Mouse (Mus musculus) C2C12 (cell line): ENCODE data around the gene Myrf. TPM values are rescaled to one million over a fixed set of nuclear protein-coding genes. Genes with fewer than 3 reads are reported as not detected.

Experiments
- H3K27me3 ChIP-seq: one replicate; pipeline ENCODE4 v1.6.1; 2011; ENCODE audit not compliant: control insufficient read depth, insufficient read depth, insufficient read length
- H3K36me3 ChIP-seq: one replicate; pipeline ENCODE4 v1.6.1; 2011; ENCODE audit not compliant: control insufficient read depth, insufficient read depth
- H3K4me3 ChIP-seq: one replicate; pipeline ENCODE4 v1.5.1; 2011; ENCODE audit warnings: mild to moderate bottlenecking, control low read depth; ENCODE audit not compliant: poor library complexity, insufficient read depth, severe bottlenecking
- H3K79me2 ChIP-seq: one replicate; pipeline ENCODE4 v1.6.1; 2011; ENCODE audit not compliant: control insufficient read depth, insufficient read depth
- H3K79me3 ChIP-seq: one replicate; pipeline ENCODE4 v1.6.1; 2011; ENCODE audit warnings: low read depth, control low read depth
- H3ac ChIP-seq: one replicate; pipeline ENCODE3; 2011; ENCODE audit warnings: low read depth; ENCODE audit not compliant: control insufficient read depth, insufficient read length
- CEBPB ChIP-seq: IDR thresholded peaks from one replicate; pipeline ENCODE4 v1.6.1; 2011; ENCODE audit warnings: low read depth, mild to moderate bottlenecking, control low read depth, moderate library complexity
- CTCF ChIP-seq: IDR thresholded peaks from one replicate; pipeline ENCODE4 v1.5.1; 2011; ENCODE audit not compliant: control insufficient read depth, insufficient read depth, insufficient read length
- FOSL1 ChIP-seq: IDR thresholded peaks from one replicate; pipeline ENCODE4 v1.8.0; 2011; ENCODE audit warnings: mild to moderate bottlenecking, low read length; ENCODE audit not compliant: poor library complexity, insufficient read depth, severe bottlenecking
- MAX ChIP-seq: IDR thresholded peaks from one replicate; pipeline ENCODE4 v1.6.1; 2011; ENCODE audit warnings: mild to moderate bottlenecking, control low read depth
- MYOD1 ChIP-seq: IDR thresholded peaks from one replicate; pipeline ENCODE4 v1.6.1; 2011; ENCODE audit warnings: low read depth; ENCODE audit not compliant: control insufficient read depth, insufficient read length
- MYOG ChIP-seq: IDR thresholded peaks from one replicate; pipeline ENCODE4 v1.6.1; 2011; ENCODE audit not compliant: control insufficient read depth, insufficient read length; ENCODE audit errors: extremely low read depth
- USF1 ChIP-seq: IDR thresholded peaks from one replicate; pipeline ENCODE4 v1.6.1; 2011; ENCODE audit warnings: low read depth, mild to moderate bottlenecking, control low read depth, moderate library complexity
- long read RNA-seq, 2 experiments: library from polyadenylated mRNA; unstranded; transcript quantifications; one replicate each; pipeline ENCODE4 v2.0.0; 2019 to 2020
- polyA plus RNA-seq: library from polyadenylated mRNA; unstranded; fragments of >200 nt; fragmentation: generic; extraction: Trizol; gene quantifications from one replicate; pipeline ENCODE4 v1.2.1, GENCODE M21; 2012; ENCODE audit warnings: missing spikeins

Gene Myrf
- 0.21 TPM for polyA plus RNA-seq
- long read RNA-seq, experiment 1 = 0 reads
- long read RNA-seq, experiment 2 = 0 reads

- Histone ChIP-seq H3ac (peak within 1 kb of the TSS; percentile 4), H3K4me3 (no peak within 1 kb of the TSS), H3K27me3 (peaks cover under 1% of the 10 kb centered on the region), H3K79me2 (no peaks in the 10 kb centered on the region), H3K36me3 (no peaks in the 10 kb centered on the region), H3K79me3 (no peaks in the 10 kb centered on the region)
- TF ChIP-seq MYOD1 (no peak), CTCF (peak; percentile 100)
Observed at GRCm38 (mm10) chr19:10240654-10241305, at the start of gene Myrf. Gene Myrf, minus strand, starts transcription at chr19:10240748.

GRCm38 (mm10) chr19:10289609-10290150, 49.1 kb upstream of the Myrf start:
- peaks cover 100% of the 10 kb centered on the region for H3K79me2 ChIP-seq
- H3K4me3 ChIP-seq = no peak overlapping the region
- H3K36me3 ChIP-seq = no peaks in the 10 kb centered on the region
- no peak overlapping the region for H3ac ChIP-seq
- H3K27me3 ChIP-seq = no peaks in the 10 kb centered on the region
- peaks cover 45% of the 10 kb centered on the region for H3K79me3 ChIP-seq
- TF ChIP-seq CEBPB = no peak
- no peak for TF ChIP-seq USF1
- no peak for TF ChIP-seq MYOG

- peaks cover 32% of the 10 kb centered on the region for H3K79me3 ChIP-seq
- no peaks in the 10 kb centered on the region for H3K36me3 ChIP-seq
- H3K79me2 ChIP-seq = peaks cover 91% of the 10 kb centered on the region
- no peaks in the 10 kb centered on the region for H3K27me3 ChIP-seq
- no peak overlapping the region for H3ac ChIP-seq
- H3K4me3 ChIP-seq = no peak overlapping the region
- TF ChIP-seq CEBPB (no peak), USF1 (no peak), MAX (no peak), MYOD1 (no peak), MYOG (no peak), CTCF (no peak), FOSL1 (no peak)
Observed at GRCm38 (mm10) chr19:10288125-10289040, 47.8 kb upstream of the Myrf start.

GRCm38 (mm10) chr19:10286458-10286872, 45.9 kb upstream of the Myrf start:
- TF ChIP-seq CEBPB (no peak), MAX (no peak), FOSL1 (no peak), USF1 (no peak), CTCF (no peak), MYOG (no peak), MYOD1 (no peak)
- Histone ChIP-seq H3K4me3 (no peak overlapping the region), H3K79me2 (peaks cover 81% of the 10 kb centered on the region), H3ac (no peak overlapping the region), H3K36me3 (no peaks in the 10 kb centered on the region), H3K79me3 (peaks cover 24% of the 10 kb centered on the region), H3K27me3 (no peaks in the 10 kb centered on the region)

- Histone ChIP-seq H3K27me3 (no peaks in the 10 kb centered on the region), H3ac (no peak overlapping the region), H3K79me2 (peaks cover 73% of the 10 kb centered on the region), H3K36me3 (no peaks in the 10 kb centered on the region), H3K4me3 (no peak overlapping the region), H3K79me3 (peaks cover 16% of the 10 kb centered on the region)
- TF ChIP-seq MYOG = no peak
- no peak for TF ChIP-seq MYOD1
- no peak for TF ChIP-seq FOSL1
- TF ChIP-seq CEBPB = no peak
- TF ChIP-seq CTCF = no peak
- TF ChIP-seq USF1 = no peak
- TF ChIP-seq MAX = no peak
Observed at GRCm38 (mm10) chr19:10280771-10281540, 40.4 kb upstream of the Myrf start.
